Mouse (Mus musculus): Measurements from ENCODE around the gene Rfx7.

DNA sequence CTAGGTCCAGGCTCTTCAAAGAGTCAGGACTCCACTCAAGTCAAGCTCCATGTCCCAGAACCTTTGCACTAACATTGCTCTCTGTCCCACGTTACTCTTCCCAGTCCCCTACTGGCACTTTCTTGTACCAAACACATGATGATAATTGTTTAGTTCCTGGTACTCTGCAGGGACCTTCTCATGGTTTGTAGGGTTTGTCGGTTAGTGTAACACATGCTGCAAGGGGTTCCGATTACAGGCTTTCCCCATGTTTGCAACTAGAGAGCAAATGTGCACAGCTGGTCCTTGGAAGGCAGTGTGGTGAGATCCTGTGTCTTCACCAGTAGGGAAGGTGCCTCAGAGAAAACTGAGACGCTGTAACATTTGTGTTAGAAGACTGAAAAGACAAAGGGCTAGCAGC is 121.5 kb downstream of the Rfx7 start:
- TF ChIP-seq EP300 (IDR thresholded peaks at IDR 0.05; ENCODE audit: low read depth) (no peak), CTCF (IDR thresholded peaks at IDR 0.05; ENCODE audit: low read depth) (no peak)
